Comparison of ENCODE assay signal across 19 mouse cellular contexts in the genomic region with DNA sequence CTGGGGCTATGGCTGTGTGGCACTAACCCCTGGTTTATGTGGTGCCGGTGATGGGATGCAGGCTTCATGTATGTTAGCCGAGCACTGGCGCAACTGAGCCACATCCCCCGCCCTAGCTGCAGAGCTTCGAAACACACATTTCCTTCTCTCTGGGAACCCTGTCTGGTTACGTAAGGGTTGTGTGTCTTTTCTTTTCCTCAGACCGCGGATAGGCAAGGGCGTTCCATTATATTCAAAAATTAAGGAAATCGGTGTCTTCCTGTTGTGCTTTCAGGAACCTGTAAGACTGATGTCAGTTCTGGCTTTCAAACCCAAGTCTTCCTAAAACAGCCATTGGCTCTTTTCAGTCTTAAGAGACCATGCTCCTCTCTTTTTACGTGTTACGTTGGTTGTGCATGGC.
DNase-seq lines count a peak whose midpoint lies in the region; TF ChIP-seq lines count a peak whose summit lies in the region.
"Had no signal": no experiment of that assay in that cellular context is flagged by ENCODE, and none has a peak within 500 bp of the region (broad histone marks: within the 10 kb centered on the region; RNA-seq: fewer than 3 reads in every experiment).

No protein-coding gene starts in this region.

- H3K27ac ChIP-seq in heart, adult 2 months = peak overlapping the region; percentile 55
- H3K27ac ChIP-seq: forebrain, embryonic 12.5 days; heart, embryonic 15.5 days; hindbrain, embryonic 13.5 days; kidney, embryonic 15.5 days; limb, embryonic 10.5 days; lung, embryonic 15.5 days; neural tube, embryonic 15.5 days had no signal

- H3K9ac ChIP-seq in heart, adult 2 months (ENCODE audit: low read depth, low read length) = no peak overlapping the region
- H3K9ac ChIP-seq: forebrain, embryonic 12.5 days; heart, embryonic 15.5 days; hindbrain, embryonic 13.5 days; kidney, embryonic 15.5 days; lung, embryonic 15.5 days; neural tube, embryonic 15.5 days had no signal

- H3K4me1 ChIP-seq in heart, adult 2 months (ENCODE audit: control insufficient read depth, insufficient read depth, low read length) = 0 out of 2 replicates have a peak, but pooled peaks cover 2% of the 10 kb centered on the region
- H3K4me1 ChIP-seq: forebrain, embryonic 12.5 days; heart, embryonic 15.5 days; hindbrain, embryonic 13.5 days; kidney, embryonic 15.5 days; limb, embryonic 10.5 days; lung, embryonic 15.5 days; neural tube, embryonic 15.5 days had no signal

- DNase-seq in heart, adult 2 months = peak; percentile 16 to 22
- DNase-seq in heart, postnatal 4 days = no peak
- peak; percentile 32 for DNase-seq in R1 (ENCODE audit: low read depth, low spot score)
- DNase-seq in heart, postnatal 25 days (ENCODE audit: low spot score) = peak; percentile 5
- peak; percentile 29 for DNase-seq in lung, postnatal 14 days
- no peak for DNase-seq in left cerebral cortex, adult 18-20 months (ENCODE audit: low spot score in 2 of 2)
- DNase-seq in layer of hippocampus, postnatal 10 days (ENCODE audit: low spot score in 2 of 2) = no peak
- DNase-seq: cerebellum, adult 8-10 months; gastrocnemius, postnatal 25 days; right cerebral cortex, postnatal 25 days; thymus, postnatal 36 days had no signal

- 50% methylated on average over 12 of the region's 12 CpGs for WGBS in heart, adult 2 months

- H3K36me3 ChIP-seq in heart, adult 2 months (ENCODE audit: control insufficient read depth, insufficient read depth, low read length) = no peaks in the 10 kb centered on the region
- H3K36me3 ChIP-seq: forebrain, embryonic 12.5 days; heart, embryonic 15.5 days; hindbrain, embryonic 13.5 days; kidney, embryonic 15.5 days; limb, embryonic 10.5 days; lung, embryonic 15.5 days; neural tube, embryonic 15.5 days had no signal

- H3K79me2 ChIP-seq in heart, adult 2 months (replicated peaks; ENCODE audit: control insufficient read depth, insufficient read depth, low read length) = no peaks in the 10 kb centered on the region

- TF ChIP-seq POLR2A in heart, adult 2 months (IDR thresholded peaks at IDR 0.05; ENCODE audit: insufficient read depth, low read depth, low read length) = no peak

- no peak for TF ChIP-seq EP300 in heart, adult 2 months (IDR thresholded peaks at IDR 0.05; ENCODE audit: insufficient read depth, low read depth, low read length)

- H3K27me3 ChIP-seq in heart, adult 2 months (ENCODE audit: control insufficient read depth, insufficient read depth, low read length) = no peaks in the 10 kb centered on the region
- H3K27me3 ChIP-seq: CH12.LX; forebrain, embryonic 12.5 days; heart, embryonic 15.5 days; hindbrain, embryonic 13.5 days; kidney, embryonic 15.5 days; lung, embryonic 15.5 days; neural tube, embryonic 15.5 days had no signal

- H3K4me3 ChIP-seq in heart, adult 2 months = no peak overlapping the region; the same call in 1 of the 2 replicates
- H3K4me3 ChIP-seq: forebrain, embryonic 12.5 days; heart, embryonic 15.5 days; hindbrain, embryonic 13.5 days; kidney, embryonic 15.5 days; limb, embryonic 10.5 days; lung, embryonic 15.5 days; neural tube, embryonic 15.5 days had no signal

- TF ChIP-seq CTCF in heart, adult 2 months (IDR thresholded peaks at IDR 0.05) = peak; percentile 42

- intact Hi-C loops in heart, adult 2 months (cut with DNase I) = no loop called here
- intact Hi-C loops in heart, postnatal 25 days (cut with DNase I) = no loop called here

Comparison
In these comparisons a context has a peak if more than half of its experiments do, and no peak if none do; other contexts are left out.
1. DNase-seq: peak in heart, adult 2 months (2 of 2), R1 (single experiment), heart, postnatal 25 days (single experiment) and lung, postnatal 14 days (single experiment); none in heart, postnatal 4 days (single experiment), left cerebral cortex, adult 18-20 months (0 of 2) and layer of hippocampus, postnatal 10 days (0 of 2).